ENCODE assay signal across 8 mouse cellular contexts in the genomic region with DNA sequence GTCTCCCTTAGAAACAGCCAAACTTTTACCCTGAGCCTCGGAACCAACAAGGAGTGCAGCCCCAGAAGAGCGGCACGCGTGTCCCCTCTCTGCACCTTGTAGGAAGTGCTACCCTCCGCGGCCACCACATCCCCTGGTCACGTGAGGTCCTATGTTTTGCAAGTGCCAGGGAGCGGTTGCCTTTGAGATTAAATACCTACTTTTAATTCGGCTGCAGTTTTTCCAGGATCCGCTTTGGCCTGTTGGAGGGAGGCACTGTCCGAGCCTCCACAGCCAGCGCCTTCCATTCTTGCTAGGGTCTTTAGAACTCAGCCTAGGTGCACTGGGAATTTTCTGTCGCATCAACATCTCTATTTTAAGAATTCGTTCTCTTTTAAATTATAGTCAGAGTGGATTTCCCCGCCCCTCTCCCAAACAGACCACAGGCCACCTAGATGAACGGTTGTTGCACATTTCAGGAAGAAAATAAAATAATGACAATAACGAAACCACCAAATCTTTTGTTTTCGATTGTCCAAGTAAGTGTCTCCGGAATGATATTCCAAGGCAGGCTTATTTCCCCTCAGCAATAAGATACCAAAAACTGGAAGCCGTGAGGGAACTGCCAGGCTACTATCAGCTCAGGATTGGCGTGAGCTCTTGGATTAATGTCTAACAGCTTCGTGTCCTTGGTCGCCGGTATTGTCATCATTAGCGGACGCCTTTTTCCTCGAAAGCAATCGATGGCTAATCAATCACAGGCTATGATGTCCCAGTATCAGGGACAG. TPM values are rescaled to one million over a fixed set of nuclear protein-coding genes. Genes with fewer than 3 reads are reported as not detected.
DNase-seq lines count a peak whose midpoint lies in the region; ATAC-seq lines count a peak whose summit lies in the region.

No protein-coding gene starts in this region.

- peaks cover 31% of the 10 kb centered on the region for H3K4me1 ChIP-seq in heart, embryonic 13.5 days
- H3K4me1 ChIP-seq in limb, embryonic 13.5 days = peaks cover 43% of the 10 kb centered on the region
- H3K4me1 ChIP-seq in midbrain, embryonic 11.5 days (ENCODE audit: control insufficient read depth, insufficient read depth, low read length) = peaks cover 10% of the 10 kb centered on the region; the same call in 1 of the 2 replicates

- H3K4me3 ChIP-seq in heart, embryonic 13.5 days = peak overlapping the region; percentile 63
- H3K4me3 ChIP-seq in limb, embryonic 13.5 days = peak overlapping the region; percentile 59
- H3K4me3 ChIP-seq in midbrain, embryonic 11.5 days (ENCODE audit: low read depth, low read length) = peak overlapping the region; percentile 35; the same call in 1 of the 2 replicates

- WGBS in heart, embryonic 13.5 days = 3% methylated on average over 28 of the region's 28 CpGs
- 2% methylated on average over 28 of the region's 28 CpGs for WGBS in limb, embryonic 13.5 days
- WGBS in midbrain, embryonic 11.5 days = 1% methylated on average over 28 of the region's 28 CpGs

- no peaks in the 10 kb centered on the region for H3K36me3 ChIP-seq in heart, embryonic 13.5 days
- no peaks in the 10 kb centered on the region for H3K36me3 ChIP-seq in limb, embryonic 13.5 days
- H3K36me3 ChIP-seq in midbrain, embryonic 11.5 days (ENCODE audit: control insufficient read depth, insufficient read depth, low read length) = no peaks in the 10 kb centered on the region

- no peak overlapping the region for H3K27ac ChIP-seq in heart, embryonic 13.5 days (replicated peaks)
- no peak overlapping the region for H3K27ac ChIP-seq in limb, embryonic 13.5 days
- no peak overlapping the region for H3K27ac ChIP-seq in midbrain, embryonic 11.5 days (ENCODE audit: low read depth, low read length)

- peak; percentile 42 for DNase-seq in CD4-positive helper T cell, adult 2 months (ENCODE audit: low read depth, low spot score)
- DNase-seq in MEL-GATA-1-ER (ENCODE audit: extremely low read depth, low read depth) = peak; percentile 54
- peak; percentile 93 for DNase-seq in midbrain, embryonic 11.5 days (ENCODE audit: low spot score, missing footprints)
- DNase-seq in thymus, postnatal 4 days = peak; percentile 32
- no peak for DNase-seq in frontal cortex, postnatal 14 days (ENCODE audit: low spot score in 2 of 2)
- no peak for DNase-seq in urinary bladder, adult 18-20 months (ENCODE audit: low spot score in 2 of 2)

- H3K9ac ChIP-seq in heart, embryonic 13.5 days = peak overlapping the region; percentile 69
- H3K9ac ChIP-seq in limb, embryonic 13.5 days = peak overlapping the region; percentile 50; the same call in 1 of the 2 replicates
- no peak overlapping the region for H3K9ac ChIP-seq in midbrain, embryonic 11.5 days (ENCODE audit: low read length)

- no peak for ATAC-seq in heart, embryonic 13.5 days (ENCODE audit: extremely low read depth, insufficient number of reproducible peaks, low FRiP score, low TSS enrichment)
- ATAC-seq in limb, embryonic 13.5 days (ENCODE audit: low FRiP score, low read depth) = no peak
- no peak for ATAC-seq in midbrain, embryonic 11.5 days (ENCODE audit: low FRiP score)

- no peaks in the 10 kb centered on the region for H3K9me3 ChIP-seq in heart, embryonic 13.5 days
- no peaks in the 10 kb centered on the region for H3K9me3 ChIP-seq in limb, embryonic 13.5 days
- H3K9me3 ChIP-seq in midbrain, embryonic 11.5 days (ENCODE audit: control insufficient read depth, low read length) = no peaks in the 10 kb centered on the region

- peaks cover 90% of the 10 kb centered on the region for H3K27me3 ChIP-seq in heart, embryonic 13.5 days (replicated peaks)
- H3K27me3 ChIP-seq in limb, embryonic 13.5 days = peaks cover 84% of the 10 kb centered on the region
- peaks cover 77% of the 10 kb centered on the region for H3K27me3 ChIP-seq in midbrain, embryonic 11.5 days (ENCODE audit: control insufficient read depth, insufficient read depth, low read length)

- H3K4me2 ChIP-seq in heart, embryonic 13.5 days = peak overlapping the region; percentile 78
- peak overlapping the region; percentile 85 for H3K4me2 ChIP-seq in limb, embryonic 13.5 days (replicated peaks)
- H3K4me2 ChIP-seq in midbrain, embryonic 11.5 days = peak overlapping the region; percentile 95; the same call in 1 of the 2 replicates

RNA-seq across cellular contexts. Expression of gene Hlx, which starts 1.1 kb away (rescaled TPM):
- 7.6 and 8.1 TPM in 2 replicates for polyA plus RNA-seq in heart, embryonic 13.5 days (2015; fragmentation: Nextera tagmentation; extraction: Ambion mirVana)
- 26.2 and 30.3 TPM in 2 replicates for polyA plus RNA-seq in limb, embryonic 13.5 days (2015; fragmentation: Nextera tagmentation; extraction: Ambion mirVana)
- polyA plus RNA-seq in midbrain, embryonic 11.5 days (2014; fragmentation: Nextera tagmentation; extraction: Ambion mirVana) = 2.2 and 2.7 TPM in 2 replicates

Comparison
In these comparisons a context has a peak if more than half of its experiments do, and no peak if none do; other contexts are left out.
1. DNase-seq: peak in CD4-positive helper T cell, adult 2 months (single experiment), MEL-GATA-1-ER (single experiment), midbrain, embryonic 11.5 days (single experiment) and thymus, postnatal 4 days (single experiment); none in frontal cortex, postnatal 14 days (0 of 2) and urinary bladder, adult 18-20 months (0 of 2).
2. Peak in every context shown above with its lines, with median percentiles within 50 percentile points of each other: H3K4me2 ChIP-seq and H3K4me3 ChIP-seq.